ENCODE assay signal across 12 mouse cellular contexts in the genomic region with DNA sequence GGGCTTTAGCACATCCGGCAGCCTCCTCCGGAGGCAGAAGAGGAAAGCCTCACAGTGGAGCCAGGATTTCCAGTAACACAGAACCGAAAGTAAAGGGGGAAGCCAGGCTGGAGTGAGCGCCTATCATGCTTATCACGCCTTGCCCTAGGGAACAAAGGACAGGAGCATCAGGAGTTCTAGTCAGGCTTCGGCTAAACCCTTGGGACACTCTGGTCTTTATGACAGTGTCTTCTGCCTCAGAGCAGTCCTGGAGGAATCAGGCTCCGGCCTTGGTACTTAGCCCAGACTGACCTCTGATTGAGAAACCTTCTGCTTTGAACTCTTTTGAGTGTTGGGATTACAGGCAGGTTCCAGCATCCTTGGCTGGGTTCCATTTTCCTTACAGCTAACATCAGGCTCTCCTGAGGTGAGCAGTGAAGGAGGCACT. TPM values are rescaled to one million over a fixed set of nuclear protein-coding genes. Genes with fewer than 3 reads are reported as not detected.
DNase-seq lines count a peak whose midpoint lies in the region; ATAC-seq and TF ChIP-seq lines count a peak whose summit lies in the region.
"Had no signal": no experiment of that assay in that cellular context is flagged by ENCODE, and none has a peak within 500 bp of the region (broad histone marks: within the 10 kb centered on the region; RNA-seq: fewer than 3 reads in every experiment).

No protein-coding gene starts in this region.

- TF ChIP-seq CTCF in ES-Bruce4 (IDR thresholded peaks at IDR 0.05; ENCODE audit: low read depth, low read length), result no peak

- peaks cover 76% of the 10 kb centered on the region for H3K4me1 ChIP-seq in heart, embryonic 10.5 days
- peaks cover 5% of the 10 kb centered on the region for H3K4me1 ChIP-seq in ES-Bruce4 (ENCODE audit: control insufficient read depth, insufficient read depth, low read length)
- peaks cover 74% of the 10 kb centered on the region for H3K4me1 ChIP-seq in heart, embryonic 13.5 days
- H3K4me1 ChIP-seq in liver, embryonic 15.5 days (replicated peaks), result peaks cover 100% of the 10 kb centered on the region

- DNase-seq in heart, embryonic 10.5 days (ENCODE audit: low spot score), result no peak
- no peak for DNase-seq in heart, postnatal 10 days
- DNase-seq in gastrocnemius, postnatal 14 days, result no peak
- no peak for DNase-seq in T-cell, adult 2 months (ENCODE audit: low spot score)
- DNase-seq: embryo, embryonic 11 days; right cerebral cortex, postnatal 4 days; thymus, postnatal 25 days had no signal

- no peak for TF ChIP-seq POLR2A in ES-Bruce4 (IDR thresholded peaks at IDR 0.05; ENCODE audit: insufficient read depth, low read length)

- peak overlapping the region; percentile 92 for H3K27ac ChIP-seq in heart, embryonic 10.5 days
- peak overlapping the region; percentile 6; the same call in 1 of the 2 replicates for H3K27ac ChIP-seq in ES-Bruce4 (ENCODE audit: insufficient read depth, low read length)
- peak overlapping the region; percentile 94 for H3K27ac ChIP-seq in heart, embryonic 13.5 days (replicated peaks)
- H3K27ac ChIP-seq in liver, embryonic 15.5 days (replicated peaks), result peak overlapping the region; percentile 97

- intact Hi-C loops in heart, postnatal 10 days (cut with DNase I), result no loop called here
- intact Hi-C loops in gastrocnemius, postnatal 14 days (cut with DNase I; ENCODE audit: low total_unique reads), result no loop called here

- ATAC-seq in heart, embryonic 13.5 days (ENCODE audit: extremely low read depth, insufficient number of reproducible peaks, low FRiP score, low TSS enrichment), result no peak
- ATAC-seq in liver, embryonic 15.5 days (ENCODE audit: insufficient read depth), result no peak
- ATAC-seq in activated CD4-positive, CD25-positive, alpha-beta regulatory T cell, adult 4 months, result no peak
- ATAC-seq: inflammation-experienced regulatory T-cells, adult 6 months had no signal

- H3K9ac ChIP-seq in ES-Bruce4 (ENCODE audit: low read depth, poor library complexity, severe bottlenecking), result 0 out of 2 replicates have a peak overlapping the region, but pooled peaks have one; percentile 16
- H3K9ac ChIP-seq in heart, embryonic 13.5 days, result 0 out of 2 replicates have a peak overlapping the region, but pooled peaks have one; percentile 45
- H3K9ac ChIP-seq in liver, embryonic 15.5 days, result peak overlapping the region; percentile 58

- TF ChIP-seq EP300 in ES-Bruce4 (IDR thresholded peaks at IDR 0.05; ENCODE audit: insufficient read depth, low read depth, low read length), result 0 out of 2 replicates have a peak, but pooled peaks have one; percentile 14

- no peak overlapping the region for H3K4me3 ChIP-seq in heart, embryonic 10.5 days
- H3K4me3 ChIP-seq in ES-Bruce4 (ENCODE audit: low read depth, low read length), result no peak overlapping the region
- no peak overlapping the region for H3K4me3 ChIP-seq in heart, embryonic 13.5 days
- no peak overlapping the region for H3K4me3 ChIP-seq in liver, embryonic 15.5 days (replicated peaks)

- no peaks in the 10 kb centered on the region for H3K27me3 ChIP-seq in heart, embryonic 10.5 days (ENCODE audit: insufficient read depth, poor library complexity, severe bottlenecking)
- no peaks in the 10 kb centered on the region for H3K27me3 ChIP-seq in ES-Bruce4 (ENCODE audit: control insufficient read depth, insufficient read depth, low read length, poor library complexity, severe bottlenecking)
- H3K27me3 ChIP-seq in heart, embryonic 13.5 days (replicated peaks), result no peaks in the 10 kb centered on the region
- no peaks in the 10 kb centered on the region for H3K27me3 ChIP-seq in liver, embryonic 15.5 days

- H3K9me3 ChIP-seq in heart, embryonic 10.5 days, result no peaks in the 10 kb centered on the region
- H3K9me3 ChIP-seq in ES-Bruce4 (replicated peaks; ENCODE audit: control insufficient read depth, insufficient read depth, low read length, poor library complexity, severe bottlenecking), result no peaks in the 10 kb centered on the region
- H3K9me3 ChIP-seq in heart, embryonic 13.5 days, result no peaks in the 10 kb centered on the region
- no peaks in the 10 kb centered on the region for H3K9me3 ChIP-seq in liver, embryonic 15.5 days (replicated peaks)

- WGBS in heart, embryonic 10.5 days, result 40% methylated on average over 7 of the region's 7 CpGs
- 35% methylated on average over 7 of the region's 7 CpGs for WGBS in heart, embryonic 13.5 days
- 45% methylated on average over 7 of the region's 7 CpGs for WGBS in liver, embryonic 15.5 days (ENCODE audit: insufficient replicate concordance)

- H3K4me2 ChIP-seq in heart, embryonic 13.5 days, result peak overlapping the region; percentile 6; the same call in 1 of the 2 replicates
- peak overlapping the region; percentile 60; the same call in 1 of the 2 replicates for H3K4me2 ChIP-seq in liver, embryonic 15.5 days

- no peaks in the 10 kb centered on the region for H3K36me3 ChIP-seq in heart, embryonic 10.5 days
- H3K36me3 ChIP-seq in ES-Bruce4 (ENCODE audit: control insufficient read depth, insufficient read depth, low read length, poor library complexity, severe bottlenecking), result no peaks in the 10 kb centered on the region
- H3K36me3 ChIP-seq in heart, embryonic 13.5 days, result no peaks in the 10 kb centered on the region
- no peaks in the 10 kb centered on the region for H3K36me3 ChIP-seq in liver, embryonic 15.5 days (replicated peaks)

RNA-seq across cellular contexts. Expression of gene Pim1, which starts 48.4 kb away (rescaled TPM):
- 28.7 and 31.4 TPM in 2 replicates for polyA plus RNA-seq in heart, embryonic 10.5 days (2016; fragmentation: Nextera tagmentation; extraction: Ambion mirVana)
- total RNA-seq in heart, postnatal 10 days (2021), result 10 to 100 TPM; 40.6 to 51.5 TPM
- 348 and 350 TPM in 2 replicates for polyA plus RNA-seq in ES-Bruce4 (2011; ENCODE audit: insufficient read depth, insufficient read length, low read depth, missing spikeins)
- polyA plus RNA-seq in heart, embryonic 13.5 days (2015; fragmentation: Nextera tagmentation; extraction: Ambion mirVana), result 19.3 and 20.0 TPM in 2 replicates
- polyA plus RNA-seq in liver, embryonic 15.5 days (2015; fragmentation: Nextera tagmentation; extraction: Ambion mirVana), result 93.3 and 93.5 TPM in 2 replicates
- 100 to 1,000 TPM; 291 to 376 TPM for polyA plus RNA-seq in activated CD4-positive, CD25-positive, alpha-beta regulatory T cell, adult 4 months (2017; shearing (Covaris generic))
- total RNA-seq in gastrocnemius, postnatal 14 days (2021), result 10 to 100 TPM; 17.6 to 18.2 TPM

Comparison
In these comparisons a context has a peak if more than half of its experiments do, and no peak if none do; other contexts are left out.
1. H3K27ac ChIP-seq: peak in every context shown above with its lines; median percentile 97 in liver, embryonic 15.5 days; 94 in heart, embryonic 13.5 days; 92 in heart, embryonic 10.5 days; 6 in ES-Bruce4.